Mouse (Mus musculus): ENCODE results near the gene Mtmr3. TPM values are rescaled to one million over a fixed set of nuclear protein-coding genes. Genes with fewer than 3 reads are reported as not detected.

Gene Mtmr3
- polyA plus RNA-seq, 1 experiment: 46.3 TPM

DNA sequence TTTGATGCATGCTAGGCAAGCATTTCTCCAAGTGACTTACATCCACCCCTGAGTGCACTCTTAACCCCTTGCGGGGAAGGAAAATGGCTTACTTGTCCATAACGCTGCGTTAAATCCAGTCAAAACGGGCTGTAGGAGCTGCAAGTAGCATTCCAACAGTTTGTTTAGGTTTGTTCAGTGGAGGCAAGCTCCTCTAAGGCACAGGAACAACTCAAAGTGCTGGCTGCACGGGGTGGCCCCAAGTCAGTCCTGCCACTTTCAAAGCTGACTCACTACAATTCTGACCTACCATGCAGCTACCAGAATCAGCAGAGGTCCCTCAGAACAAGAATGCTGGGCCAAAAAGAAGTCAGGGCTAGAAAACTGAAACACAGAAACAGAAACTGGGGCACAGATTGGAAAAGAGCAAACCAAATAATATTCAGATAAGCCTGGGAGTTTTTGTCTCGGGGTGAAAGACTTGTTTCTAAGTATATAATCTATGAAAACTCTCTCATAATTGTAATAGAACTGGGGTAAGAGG, 72.5 kb downstream of the Mtmr3 start:
- no peak for DNase-seq (ENCODE audit: low spot score)

DNA sequence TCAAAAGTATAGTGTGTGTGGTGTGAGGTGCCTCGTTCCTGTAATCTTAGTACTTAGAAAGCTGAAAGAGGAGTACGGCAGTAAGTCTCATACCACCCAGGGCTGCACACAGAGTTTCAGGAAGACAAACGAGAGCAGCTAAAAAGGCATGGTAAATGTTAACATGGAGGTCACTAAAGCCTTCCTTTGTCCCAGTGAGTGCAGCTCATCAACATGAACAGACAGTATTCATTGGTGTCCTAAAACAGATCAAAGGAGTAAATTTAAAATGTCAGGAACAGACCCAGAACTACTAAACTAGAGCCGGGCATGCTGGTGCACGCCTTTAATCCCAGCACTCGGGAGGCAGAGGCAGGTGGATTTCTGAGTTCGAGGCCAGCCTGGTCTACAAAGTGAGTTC, 75.7 kb downstream of the Mtmr3 start:
- no peak for DNase-seq (ENCODE audit: low spot score)

DNA sequence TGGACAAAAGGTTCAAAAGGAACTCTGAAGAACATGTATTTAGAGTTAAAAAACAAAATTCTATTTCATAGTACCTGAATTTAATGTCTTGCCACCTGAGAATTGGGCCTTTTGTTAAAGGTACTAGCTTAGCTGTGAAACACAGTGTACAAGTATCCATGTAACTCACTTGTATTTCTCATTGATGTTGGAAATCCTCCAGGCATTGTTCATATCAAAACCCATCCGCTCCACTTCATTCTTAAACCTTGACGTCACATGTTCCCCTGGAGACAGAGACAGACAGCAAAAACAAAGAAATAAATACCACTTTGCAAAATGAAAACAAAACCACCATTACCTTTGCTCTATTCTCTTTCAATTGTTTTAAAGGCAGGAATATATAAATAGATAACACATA, 87.2 kb downstream of the Mtmr3 start:
- DNase-seq (ENCODE audit: low spot score): no peak

GRCm38 (mm10) chr11:4506486-4506885, 88.2 kb downstream of the Mtmr3 start:
- no peak for DNase-seq (ENCODE audit: low spot score)

GRCm38 (mm10) chr11:4502206-4502605, 92.5 kb downstream of the Mtmr3 start:
- DNase-seq (ENCODE audit: low spot score): no peak

DNA sequence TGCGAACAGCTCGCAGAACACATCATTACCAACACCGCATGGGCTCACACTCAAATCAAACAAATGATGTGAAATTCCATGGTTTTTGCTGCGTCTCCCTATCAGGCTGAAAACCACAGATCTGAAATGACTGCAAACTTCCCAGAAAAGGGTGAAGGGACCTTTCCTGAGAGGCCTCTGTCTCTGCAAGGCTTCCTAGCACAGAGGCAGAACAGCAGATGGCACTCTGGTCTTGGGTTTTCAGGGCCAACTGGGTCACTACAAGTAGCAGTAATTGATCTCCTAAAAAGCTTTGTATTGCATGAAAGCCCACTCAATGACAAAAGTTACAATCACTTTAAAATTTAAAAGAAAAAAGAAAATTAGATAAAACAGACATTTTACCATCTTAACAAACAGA, 93.8 kb downstream of the Mtmr3 start:
- no peak for DNase-seq (ENCODE audit: low spot score)

DNA sequence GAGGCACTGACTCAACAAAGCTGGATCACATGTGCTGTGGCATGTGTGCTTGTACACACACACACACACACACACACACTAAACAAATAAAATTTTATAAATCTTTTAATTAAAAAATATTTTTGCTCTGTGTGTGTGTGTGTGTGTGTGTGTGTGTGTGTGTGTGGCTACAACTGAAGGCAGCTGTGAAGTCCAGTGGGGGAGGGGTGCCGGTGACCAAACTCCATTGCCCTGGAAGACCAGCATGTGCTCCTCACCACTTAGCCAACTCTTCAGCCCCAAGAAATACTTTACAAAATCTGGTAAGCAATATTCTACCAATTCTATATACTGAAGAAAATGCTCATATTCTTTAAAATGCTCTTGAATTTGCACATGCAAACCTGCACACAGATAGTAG, 94.4 kb downstream of the Mtmr3 start:
- DNase-seq (ENCODE audit: low spot score): no peak

- no peak for DNase-seq (ENCODE audit: low spot score)
These were observed 95.2 kb downstream of the Mtmr3 start for GRCm38 (mm10) chr11:4499456-4499855.

GRCm38 (mm10) chr11:4498774-4499173, 95.9 kb downstream of the Mtmr3 start:
- DNase-seq (ENCODE audit: low spot score): no peak

DNA sequence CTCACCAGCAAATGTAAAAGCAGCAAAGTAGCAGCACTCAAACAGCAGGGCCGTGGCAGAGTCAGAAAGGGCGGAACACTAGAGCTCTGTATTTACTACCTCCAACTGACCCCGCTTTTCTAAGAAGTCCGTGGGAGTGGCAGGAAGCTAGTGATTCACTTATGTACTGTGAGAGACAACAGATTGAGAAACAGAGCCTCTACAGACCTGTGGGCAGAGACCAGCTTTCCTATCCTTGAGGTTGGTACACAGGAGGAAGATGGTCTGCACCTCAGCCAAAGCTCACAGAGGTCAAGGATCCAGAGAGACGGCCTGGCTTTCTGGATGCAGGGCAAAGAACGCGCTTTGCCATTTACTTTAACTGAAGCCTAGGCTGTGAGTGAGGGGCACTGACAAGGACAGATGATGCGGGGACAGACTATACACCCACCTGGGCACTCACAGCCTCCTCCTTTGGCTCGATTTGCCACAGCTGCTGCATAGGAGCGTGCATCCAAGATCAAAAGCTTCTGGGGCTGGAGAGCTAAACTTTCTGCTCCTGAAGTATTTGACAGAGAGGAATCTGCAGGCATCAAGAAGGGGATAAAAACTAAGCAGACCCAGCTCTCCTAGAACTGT, 97.1 kb downstream of the Mtmr3 start:
- no peak for DNase-seq (ENCODE audit: low spot score)

GRCm38 (mm10) chr11:4495021-4495540, 99.6 kb downstream of the Mtmr3 start:
- no peak for DNase-seq (ENCODE audit: low spot score)

DNA sequence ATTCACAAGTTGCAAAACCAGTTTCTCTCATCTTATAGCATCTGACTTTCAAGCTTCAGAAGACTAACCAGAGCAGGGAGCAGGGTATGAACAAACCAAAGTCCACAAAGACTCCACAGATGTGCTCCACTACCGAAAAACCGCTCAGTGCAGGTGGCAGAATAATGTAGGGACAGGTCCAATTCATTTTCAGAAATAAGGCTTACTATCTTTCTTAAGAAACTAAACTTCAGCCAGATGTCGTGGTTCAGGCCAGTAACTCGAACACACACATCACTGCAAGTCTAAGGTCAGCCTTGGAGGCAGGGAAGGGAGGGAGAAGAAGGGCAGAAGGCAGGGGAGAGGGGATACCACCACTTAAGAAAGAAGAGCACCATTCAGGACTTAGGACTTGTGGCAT, 105.5 kb downstream of the Mtmr3 start:
- DNase-seq (ENCODE audit: low spot score): no peak

DNA sequence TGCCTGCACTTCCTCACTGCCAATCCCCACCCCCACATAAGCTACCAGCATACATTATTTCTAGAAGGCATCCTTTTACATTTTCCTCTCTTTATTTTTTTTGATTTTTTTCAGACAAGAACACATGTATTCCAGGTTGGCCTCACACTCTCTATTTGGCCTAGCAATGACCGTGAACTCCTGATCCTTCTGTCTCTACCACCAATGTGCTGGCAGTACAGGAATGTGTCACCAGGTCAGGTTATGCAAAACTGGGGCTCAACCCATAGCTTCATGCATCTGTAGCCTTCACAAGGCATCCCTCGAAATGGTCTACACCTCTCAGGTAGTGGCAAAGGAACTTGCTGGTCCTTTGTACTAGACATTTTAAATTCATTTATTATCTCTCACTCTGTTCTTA, 105.9 kb downstream of the Mtmr3 start:
- no peak for DNase-seq (ENCODE audit: low spot score)

- no peak for DNase-seq (ENCODE audit: low spot score)
These were observed 106.3 kb downstream of the Mtmr3 start for GRCm38 (mm10) chr11:4488367-4488766.

DNA sequence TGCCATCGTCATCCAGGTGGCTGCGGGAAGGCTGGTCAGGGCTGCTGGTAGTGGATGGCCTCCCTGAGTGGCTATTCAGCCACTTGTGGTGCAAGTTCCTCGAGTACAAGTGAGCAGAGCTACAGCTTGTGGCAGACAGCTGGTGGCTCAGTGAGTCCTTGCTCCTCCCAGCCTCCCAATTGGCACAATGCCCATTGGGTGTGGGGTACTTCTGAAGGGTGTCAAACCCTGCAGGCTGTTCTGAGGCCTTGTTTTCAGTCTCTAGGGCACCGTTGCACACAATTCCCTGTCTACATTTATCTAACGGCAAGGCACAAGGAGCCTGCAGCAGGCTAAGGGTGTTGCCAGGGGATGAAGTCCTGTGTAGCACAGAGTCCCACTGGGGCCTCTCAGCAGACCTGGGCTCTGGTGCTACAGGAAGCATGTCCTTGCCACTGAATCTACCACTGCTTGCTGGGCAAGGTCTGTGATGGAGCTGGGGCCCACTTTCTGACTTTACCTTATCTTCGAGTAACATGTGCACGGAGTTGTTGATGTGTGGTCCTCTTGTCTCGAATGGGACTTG, 107.2 kb downstream of the Mtmr3 start:
- DNase-seq (ENCODE audit: low spot score): no peak

- DNase-seq (ENCODE audit: low spot score): no peak
These were observed 110.1 kb downstream of the Mtmr3 start for GRCm38 (mm10) chr11:4484541-4484940.

GRCm38 (mm10) chr11:4482641-4483040, 112.0 kb downstream of the Mtmr3 start:
- no peak for DNase-seq (ENCODE audit: low spot score)

- no peak for DNase-seq (ENCODE audit: low spot score)
These were observed 118.4 kb downstream of the Mtmr3 start for GRCm38 (mm10) chr11:4476184-4476697.

DNA sequence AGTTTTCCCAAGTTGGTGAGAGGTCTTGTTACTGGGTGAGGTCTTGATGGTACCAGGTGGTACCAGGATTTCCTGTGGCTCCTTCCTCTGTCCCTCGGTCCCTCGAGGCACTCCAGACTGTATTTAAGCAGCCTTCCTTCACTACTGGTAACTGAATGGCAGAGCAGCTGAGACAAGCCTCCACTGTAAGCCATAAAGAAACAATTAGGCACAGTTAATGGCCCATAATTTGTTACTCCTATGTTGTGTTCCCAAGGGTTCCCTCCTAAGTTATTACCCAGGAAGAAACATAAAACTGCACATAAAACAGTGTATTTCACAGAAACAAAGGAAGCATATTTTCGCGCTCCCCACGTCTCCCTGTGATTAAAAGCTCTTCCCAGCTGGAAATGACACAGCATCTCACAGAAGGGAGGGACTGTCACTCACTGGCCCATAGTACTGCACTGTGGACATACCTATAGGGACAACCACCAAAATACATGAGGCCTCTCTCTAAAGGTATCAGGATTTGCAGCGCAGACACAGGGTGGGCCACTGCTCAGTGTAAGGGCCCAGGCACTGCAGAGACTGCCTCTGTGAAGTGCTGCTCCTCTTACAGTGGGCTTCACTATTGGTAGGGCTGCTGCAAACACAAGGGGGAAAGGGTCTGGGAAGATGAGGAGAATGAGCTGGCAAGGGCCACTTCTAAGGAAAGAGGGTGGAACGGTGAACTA, 122.0 kb downstream of the Mtmr3 start:
- no peak for DNase-seq (ENCODE audit: low spot score)

DNA sequence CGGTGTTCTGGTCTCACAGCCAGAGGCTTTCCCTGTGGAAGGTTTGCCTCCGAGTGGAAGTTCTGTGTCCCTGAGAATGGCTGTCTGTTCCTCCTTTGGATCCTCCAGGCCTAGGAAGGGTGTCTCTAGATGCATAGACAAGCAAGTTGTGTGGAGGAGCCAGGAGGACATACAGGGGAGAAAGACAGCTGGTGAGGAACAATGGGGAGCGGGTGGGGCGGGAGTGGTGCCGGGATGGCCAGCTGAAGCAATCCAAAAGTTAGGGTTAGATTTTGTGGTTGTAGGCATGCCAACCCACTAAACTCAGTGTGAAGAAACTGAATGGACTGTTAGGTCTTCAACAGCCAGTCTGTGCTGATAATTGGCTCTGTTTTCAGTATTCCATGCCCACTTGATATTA, 122.9 kb downstream of the Mtmr3 start:
- no peak for DNase-seq (ENCODE audit: low spot score)

GRCm38 (mm10) chr11:4471251-4471650, 123.4 kb downstream of the Mtmr3 start:
- DNase-seq (ENCODE audit: low spot score): no peak

GRCm38 (mm10) chr11:4469091-4469490, 125.6 kb downstream of the Mtmr3 start:
- no peak for DNase-seq (ENCODE audit: low spot score)

GRCm38 (mm10) chr11:4467436-4467835, 127.2 kb downstream of the Mtmr3 start:
- DNase-seq (ENCODE audit: low spot score): no peak
